ENCODE assay signal across 33 mouse cellular contexts in the genomic region with DNA sequence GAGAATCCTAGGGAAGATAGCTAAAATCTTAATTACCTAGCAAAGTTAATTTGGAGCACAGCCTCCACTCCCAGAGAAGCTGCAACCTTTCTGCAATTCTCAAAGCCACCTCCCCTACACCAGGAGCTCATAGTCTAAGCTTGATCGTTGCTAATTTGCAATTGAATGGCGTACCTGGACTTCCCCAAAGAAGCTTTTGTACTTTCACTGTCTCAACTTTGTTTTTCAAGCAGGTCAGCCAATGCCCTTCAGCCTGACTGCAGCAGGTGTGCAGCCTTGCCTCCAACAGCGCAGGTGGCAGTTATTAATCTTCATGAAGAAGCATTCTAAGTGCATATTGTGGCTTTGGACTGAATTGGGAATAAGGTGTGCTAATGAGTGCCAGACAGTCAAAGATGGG. TPM values are rescaled to one million over a fixed set of nuclear protein-coding genes. Genes with fewer than 3 reads are reported as not detected.
"Had no signal": no experiment of that assay in that cellular context is flagged by ENCODE, and none has a peak within 500 bp of the region (broad histone marks: within the 10 kb centered on the region; RNA-seq: fewer than 3 reads in every experiment).

No protein-coding gene starts in this region.

RNA-seq across cellular contexts. Expression of a gene that starts 42.4 kb away (rescaled TPM):
- total RNA-seq: left cerebral cortex, postnatal 25 days; left cerebral cortex, postnatal 4 days; liver, adult 2 months; megakaryocyte, adult 5-6 weeks; megakaryocyte-erythroid progenitor cell, adult 5-6 weeks; midbrain, postnatal 0 days had no signal
- polyA plus RNA-seq: limb, embryonic 10.5 days; limb, embryonic 11.5 days; limb, embryonic 12.5 days; limb, embryonic 13.5 days; limb, embryonic 14.5 days; limb, embryonic 15.5 days; liver, embryonic 11.5 days; liver, embryonic 12.5 days; liver, embryonic 13.5 days; liver, embryonic 14.5 days; liver, embryonic 15.5 days; liver, embryonic 16.5 days; liver, postnatal 0 days; lung, embryonic 14.5 days; lung, embryonic 15.5 days; lung, embryonic 16.5 days; lung, postnatal 0 days; midbrain, embryonic 10.5 days; midbrain, embryonic 11.5 days; midbrain, embryonic 12.5 days; midbrain, embryonic 13.5 days; midbrain, embryonic 14.5 days; midbrain, embryonic 15.5 days; midbrain, embryonic 16.5 days; midbrain, postnatal 0 days; myocyte; neural tube, embryonic 11.5 days; neural tube, embryonic 12.5 days had no signal
